Mouse (Mus musculus) lung, postnatal 10 days (tissue): Measurements from ENCODE around the gene Mipep.

ENCODE experiments used
- DNase-seq: peaks from one replicate; pipeline ENCODE4 v3.0.0; 2021

Mipep gene

DNA sequence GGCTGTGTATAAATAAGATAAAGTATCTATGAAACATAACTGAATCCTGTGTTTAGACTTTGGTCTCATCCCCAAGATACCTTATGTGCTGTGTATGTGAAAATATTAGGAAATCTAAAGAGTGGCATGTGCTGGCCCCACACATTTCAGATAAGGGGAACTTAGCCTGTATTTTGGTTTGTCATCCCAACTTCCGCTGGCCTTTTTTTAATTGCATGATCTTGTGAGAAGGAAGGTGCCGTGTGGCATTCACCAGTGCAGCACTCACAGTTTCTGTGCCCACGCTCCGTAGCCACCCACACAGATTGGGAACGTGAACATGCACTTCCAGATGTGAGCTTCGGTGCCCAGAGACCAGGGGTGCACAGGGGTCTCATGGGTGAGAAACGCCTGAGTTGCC is 26.7 kb upstream of the Mipep start:
- DNase-seq = no peak

DNA sequence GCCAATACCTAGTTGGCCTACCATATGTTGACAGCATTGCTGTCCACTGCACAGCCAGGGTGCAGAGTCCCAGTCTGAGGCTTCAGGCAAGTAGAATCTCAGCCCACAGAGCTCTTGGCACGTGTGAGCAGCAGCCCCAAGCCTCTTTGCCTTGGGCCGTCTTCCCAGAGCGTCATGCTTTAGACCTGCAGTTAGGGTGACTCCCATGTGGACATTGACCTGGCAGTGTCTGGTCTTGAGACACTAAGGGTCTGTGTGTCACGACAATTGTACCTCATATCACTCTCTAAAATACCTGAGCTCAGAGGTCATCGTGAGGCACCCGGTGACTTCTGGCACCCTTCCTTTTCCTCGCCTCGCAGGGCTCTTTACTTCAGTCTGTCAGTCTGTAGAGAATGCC is 25.3 kb upstream of the Mipep start:
- DNase-seq = no peak

DNA sequence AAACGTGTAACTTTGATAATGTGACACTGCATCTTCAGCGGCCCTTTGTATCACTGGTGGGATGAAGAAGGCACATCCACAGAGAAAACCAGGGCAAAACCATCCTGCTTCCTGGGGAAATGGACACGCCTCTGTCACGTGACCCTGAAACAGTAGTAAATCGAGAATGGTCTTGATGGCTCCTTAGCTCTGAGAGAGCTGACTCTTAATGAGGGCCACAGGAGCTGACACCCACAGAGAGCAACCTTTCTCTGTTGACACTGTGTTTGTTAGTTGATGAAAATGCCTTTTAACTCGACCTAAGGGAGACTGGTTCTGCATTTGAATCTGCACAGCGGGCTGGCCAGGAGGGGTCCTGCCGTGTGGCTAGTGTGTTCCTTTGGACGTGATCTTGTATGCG is 22.6 kb upstream of the Mipep start:
- DNase-seq = no peak

DNA sequence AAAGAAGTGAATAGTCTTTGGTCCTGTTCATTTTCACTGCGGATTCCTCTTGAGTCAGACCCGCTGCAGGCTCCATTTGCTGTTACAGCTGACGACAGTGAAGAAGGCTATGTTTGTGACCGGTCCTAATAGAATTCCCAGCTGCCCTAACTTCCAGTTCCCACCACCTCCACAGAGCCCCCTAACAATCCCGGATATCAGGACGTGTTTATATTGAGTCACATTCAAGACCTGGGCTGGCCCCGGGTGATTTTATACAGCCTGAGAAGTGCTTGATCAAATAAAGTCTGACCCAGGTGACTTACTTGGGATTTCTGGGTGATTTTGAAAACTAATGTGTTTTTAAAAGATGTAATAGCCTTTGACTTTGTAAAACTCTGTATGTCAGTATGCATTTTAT is 21.6 kb upstream of the Mipep start:
- DNase-seq = no peak

DNA sequence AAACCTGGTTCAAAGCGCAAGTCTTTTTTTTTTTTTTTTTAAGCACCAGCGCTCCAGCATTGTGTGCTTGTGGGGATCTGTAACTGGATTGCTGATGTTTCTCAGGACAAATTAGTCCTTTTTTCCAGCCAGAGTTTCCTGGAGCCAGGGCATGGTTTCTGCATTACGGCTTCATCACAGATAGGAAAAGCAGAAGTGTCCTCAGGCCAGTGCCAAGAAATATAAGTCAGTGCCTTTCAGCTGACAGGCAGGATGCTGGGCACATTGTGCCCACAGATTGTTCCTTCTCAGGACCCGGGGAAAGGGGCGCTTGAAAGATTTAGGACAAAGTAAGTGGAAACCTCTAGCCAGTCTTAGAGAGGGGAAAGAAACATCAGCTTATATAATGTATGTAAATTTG is 20.6 kb upstream of the Mipep start:
- no peak for DNase-seq

DNA sequence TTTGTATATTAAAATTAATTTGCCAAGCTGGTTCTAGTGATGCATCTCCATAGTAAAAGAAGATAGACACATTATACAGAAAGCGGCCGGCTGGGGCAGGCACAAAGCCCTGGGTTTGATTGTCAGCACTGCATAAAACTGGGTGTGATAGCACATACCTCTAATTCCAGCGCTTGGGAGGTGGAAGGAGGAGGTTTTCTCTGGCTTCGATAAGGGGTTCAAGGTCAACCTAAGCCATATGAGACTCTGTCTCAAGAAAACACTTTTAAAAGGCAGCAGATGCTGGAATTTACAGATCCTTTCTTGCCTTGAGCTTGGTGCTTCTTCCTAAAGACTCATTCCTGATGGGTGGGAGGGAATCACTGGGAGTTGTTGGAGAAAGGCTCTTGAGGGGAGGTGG is 19.8 kb upstream of the Mipep start:
- DNase-seq = no peak

DNA sequence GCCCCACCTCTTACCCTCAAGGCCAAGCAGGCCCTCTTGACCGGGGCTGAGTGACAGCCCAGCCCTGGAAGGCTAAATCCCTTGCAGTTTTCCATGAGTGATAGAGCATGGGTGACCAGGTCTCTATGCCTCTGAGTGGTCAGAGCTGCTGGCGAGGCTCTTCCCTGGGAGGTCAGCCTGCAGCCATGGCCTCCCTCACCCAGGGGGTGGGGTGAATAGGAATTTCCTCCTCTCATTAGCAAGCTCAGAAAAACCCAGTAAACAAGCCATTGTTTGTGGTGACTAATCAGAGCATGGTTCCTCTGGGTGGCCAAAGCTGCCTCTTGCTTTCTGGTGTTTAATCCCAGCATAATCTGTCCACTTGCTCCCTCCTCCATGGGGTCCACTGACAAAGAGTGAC is 19.3 kb upstream of the Mipep start:
- peak; percentile 63 for DNase-seq

DNA sequence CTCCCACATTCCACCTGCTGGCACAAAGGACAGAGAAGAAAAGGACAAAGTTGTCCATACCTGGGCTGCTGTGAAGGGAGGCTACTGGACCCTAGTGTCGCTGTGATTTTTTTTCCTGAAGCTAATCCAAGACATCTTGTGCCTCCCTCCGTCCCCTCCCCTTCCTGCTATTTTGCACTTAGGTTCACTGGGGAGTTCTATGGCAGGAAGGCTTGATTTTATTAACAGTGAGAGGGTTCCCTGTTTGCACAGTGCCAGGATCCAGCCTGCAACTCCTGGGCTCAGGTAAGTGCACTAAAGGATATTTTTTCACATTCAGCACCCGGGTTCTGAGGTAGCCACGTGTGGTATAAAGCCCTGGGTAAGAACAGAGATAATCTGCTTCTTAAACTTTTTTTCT is 16.5 kb upstream of the Mipep start, which contains the start of gene C1qtnf9:
Gene C1qtnf9 (plus strand): TSS at position 251 of the 400 bp plus-strand sequence.
- no peak for DNase-seq

DNA sequence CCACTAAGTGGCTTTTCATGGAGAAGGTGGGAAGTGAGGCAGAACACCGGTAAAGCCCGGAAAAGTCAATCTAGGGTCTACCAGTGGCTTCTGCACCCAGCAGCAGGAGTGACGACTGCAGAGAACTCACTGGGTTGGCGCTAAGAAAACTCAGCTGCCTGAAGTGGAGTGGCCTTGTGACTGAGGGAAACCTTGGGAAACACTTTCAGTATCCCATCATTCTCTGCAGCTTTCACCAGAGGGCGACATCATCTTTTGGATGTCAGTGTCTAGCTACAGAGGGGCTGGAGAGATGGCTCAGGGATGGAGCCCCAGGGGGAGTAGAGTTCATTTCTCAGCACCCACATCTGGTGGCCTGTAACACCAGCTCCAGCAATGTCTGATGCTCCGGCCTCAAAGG is 15.0 kb upstream of the Mipep start:
- DNase-seq = peak; percentile 45

DNA sequence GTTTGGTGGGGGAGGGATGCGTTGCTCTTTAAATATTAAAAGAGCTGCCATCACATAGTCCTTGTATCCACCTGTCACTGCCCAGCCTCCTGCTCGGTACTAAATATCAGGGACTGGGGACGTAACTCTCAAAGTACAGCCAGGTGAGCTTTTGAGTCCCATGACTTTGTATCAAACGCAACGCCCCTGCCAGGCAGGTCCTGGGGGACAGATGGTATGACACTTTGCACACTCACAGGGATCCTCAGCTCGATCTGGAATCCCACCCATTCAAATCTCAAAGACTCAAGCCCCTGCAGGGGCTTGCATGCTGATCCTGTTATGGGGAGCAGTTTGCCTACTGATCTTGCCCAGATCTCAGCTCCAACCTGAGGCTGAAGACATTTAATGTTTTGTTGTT is 13.8 kb upstream of the Mipep start:
- DNase-seq = no peak

DNA sequence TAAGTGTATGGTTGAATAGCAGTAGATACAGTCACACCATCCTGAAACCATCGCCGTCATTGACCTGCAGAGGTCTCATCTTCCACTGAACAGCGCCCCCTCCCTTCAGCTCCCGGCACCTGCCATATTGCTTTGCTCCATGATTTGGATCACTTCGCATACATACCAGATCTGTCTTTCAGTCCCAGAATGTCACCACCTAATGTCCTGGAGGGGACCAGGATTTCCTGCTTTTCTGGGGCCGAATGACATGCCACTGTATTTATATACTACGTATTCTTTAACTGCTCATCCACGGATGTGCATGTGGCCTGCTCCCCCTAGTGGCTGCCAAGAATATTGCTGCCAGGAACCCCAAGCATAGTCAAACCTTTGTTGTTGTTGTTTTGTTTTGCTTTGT is 13.3 kb upstream of the Mipep start:
- peak; percentile 84 for DNase-seq

DNA sequence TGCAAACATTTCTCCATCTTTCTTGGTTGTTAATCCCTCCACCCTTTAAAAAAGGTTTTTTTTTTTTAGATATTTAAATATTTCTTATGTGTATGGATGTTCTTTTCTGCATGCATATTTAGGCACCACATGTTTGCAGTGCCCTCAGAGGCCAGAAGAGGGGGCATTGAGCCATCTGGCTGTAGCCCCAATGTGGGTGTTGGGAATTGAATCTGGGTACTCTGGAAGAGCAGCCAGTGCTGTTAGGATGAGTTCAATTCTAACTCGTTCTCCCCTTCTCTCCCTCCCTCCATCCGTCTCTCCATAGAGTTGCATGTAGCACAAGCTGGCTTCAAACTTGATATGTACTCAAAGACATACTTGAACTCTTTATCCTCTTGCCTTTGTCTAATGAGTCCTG is 10.9 kb upstream of the Mipep start:
- DNase-seq = no peak

DNA sequence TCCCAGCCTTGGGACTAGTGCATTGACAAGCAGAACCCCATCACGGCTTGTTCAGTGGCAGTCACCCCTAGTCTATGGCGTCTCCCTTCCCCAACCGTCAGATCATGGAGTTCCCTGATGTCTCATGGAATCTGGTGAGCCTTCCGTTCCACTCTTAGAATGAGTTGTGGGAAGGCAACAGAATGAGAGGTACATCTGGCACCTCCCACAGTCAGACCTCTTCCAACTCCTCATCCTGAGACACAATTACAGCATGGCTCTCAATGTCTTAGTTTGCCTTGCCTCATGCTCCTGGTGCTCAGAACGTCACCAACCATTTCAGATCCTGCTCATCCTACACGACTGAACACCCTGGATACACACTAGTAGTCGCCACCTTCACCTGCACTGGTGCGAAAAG is 7.9 kb upstream of the Mipep start:
- no peak for DNase-seq

DNA sequence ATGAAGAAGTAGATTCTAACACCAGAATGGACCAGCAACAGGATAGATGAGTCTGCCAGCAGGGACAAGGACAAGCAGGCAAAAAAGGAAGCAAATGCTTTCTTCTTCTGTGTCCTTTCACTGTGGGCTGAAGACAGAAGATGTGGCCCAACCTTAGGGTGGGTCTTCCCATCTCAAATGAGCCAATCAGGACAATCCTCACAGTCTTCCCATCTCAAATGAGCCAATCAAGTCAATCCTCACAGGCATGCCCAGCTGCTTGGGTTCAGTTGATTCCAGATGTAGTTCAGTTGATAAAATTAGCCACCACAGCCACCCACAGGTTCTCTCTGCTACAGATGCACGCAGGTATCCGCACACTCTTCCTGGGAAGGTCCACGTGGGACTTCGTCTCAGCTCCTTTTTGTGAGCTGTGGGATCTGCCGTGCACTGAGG is 6.9 kb upstream of the Mipep start:
- no peak for DNase-seq

DNA sequence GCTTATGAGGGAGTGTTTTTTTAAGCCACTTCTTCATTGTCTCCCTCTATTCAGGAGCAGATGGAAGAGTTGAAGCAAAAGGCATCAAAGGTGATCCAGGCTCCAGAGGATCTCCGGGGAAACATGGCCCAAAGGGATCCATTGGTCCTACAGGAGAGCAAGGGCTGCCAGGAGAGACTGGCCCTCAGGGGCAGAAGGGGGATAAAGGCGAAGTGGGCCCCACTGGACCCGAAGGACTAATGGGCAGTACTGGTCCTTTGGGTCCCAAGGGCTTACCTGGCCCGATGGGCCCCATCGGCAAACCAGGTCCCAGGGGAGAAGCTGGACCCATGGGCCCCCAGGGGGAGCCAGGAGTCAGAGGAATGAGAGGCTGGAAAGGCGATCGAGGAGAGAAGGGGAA is 5.2 kb upstream of the Mipep start:
- no peak for DNase-seq

DNA sequence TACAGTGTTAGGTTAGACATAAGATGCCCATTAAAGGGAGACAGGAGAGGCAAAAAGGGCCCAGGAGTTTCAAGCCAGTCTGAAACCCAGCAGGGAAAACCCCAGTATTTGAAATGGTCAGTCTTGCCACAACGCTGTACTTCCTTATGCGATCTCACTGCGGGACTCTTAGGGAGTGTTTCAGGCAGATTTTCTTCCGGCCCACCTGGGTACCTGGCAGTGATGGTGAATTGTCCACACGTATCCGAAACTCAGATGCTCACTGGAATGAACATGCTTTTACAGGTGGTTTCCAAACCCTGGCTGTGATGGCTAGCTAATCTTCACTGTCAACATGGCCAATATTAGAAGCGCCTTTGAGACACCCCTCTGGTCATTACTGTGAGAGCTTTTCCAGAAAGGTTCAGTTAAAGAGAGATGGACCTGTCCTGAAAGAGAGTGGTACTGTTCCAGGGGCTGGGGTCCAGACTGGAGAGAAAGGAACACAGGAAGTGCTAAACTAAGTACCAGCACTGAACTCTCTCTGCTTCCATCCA is 2.2 kb upstream of the Mipep start:
- no peak for DNase-seq

DNA sequence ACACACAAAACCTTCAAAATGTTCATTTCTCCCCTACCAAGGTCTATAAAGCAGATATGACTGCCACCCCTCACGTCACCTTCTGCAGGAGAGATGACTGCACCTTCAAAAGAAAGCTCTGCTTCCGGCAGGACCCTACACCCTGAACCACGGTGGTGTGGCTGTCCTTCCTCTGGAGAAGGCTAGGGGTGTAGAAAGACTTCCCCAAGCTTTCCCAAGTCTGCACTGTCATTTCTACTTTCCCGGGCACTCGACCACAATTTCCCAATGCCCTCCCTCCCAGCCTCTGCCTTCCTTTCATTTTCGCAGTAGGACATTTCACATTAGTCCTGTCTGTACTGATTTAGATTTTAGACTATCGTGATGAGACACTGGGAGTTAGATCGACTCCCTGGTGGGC is 1.2 kb upstream of the Mipep start:
- no peak for DNase-seq

DNA sequence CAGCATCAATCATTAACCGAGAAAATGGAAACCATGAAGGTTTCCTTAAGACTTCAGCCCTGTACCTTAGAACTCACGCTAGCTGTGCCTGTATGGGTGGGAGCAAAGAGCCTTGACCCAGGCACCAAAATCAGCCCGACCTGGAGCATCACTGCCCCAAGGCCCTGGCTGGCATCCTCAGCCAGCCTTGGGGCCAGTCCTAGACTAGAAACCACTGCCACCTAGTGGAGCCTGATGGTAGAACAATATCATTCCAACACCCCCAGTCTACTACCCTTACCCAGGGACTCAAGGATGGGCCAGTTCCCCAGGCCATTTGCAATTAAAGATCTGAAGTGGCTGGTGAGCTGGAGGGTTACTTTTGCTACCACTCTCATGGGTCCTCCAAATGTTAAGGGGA is 5.7 kb downstream of the Mipep start:
- peak; percentile 72 for DNase-seq

DNA sequence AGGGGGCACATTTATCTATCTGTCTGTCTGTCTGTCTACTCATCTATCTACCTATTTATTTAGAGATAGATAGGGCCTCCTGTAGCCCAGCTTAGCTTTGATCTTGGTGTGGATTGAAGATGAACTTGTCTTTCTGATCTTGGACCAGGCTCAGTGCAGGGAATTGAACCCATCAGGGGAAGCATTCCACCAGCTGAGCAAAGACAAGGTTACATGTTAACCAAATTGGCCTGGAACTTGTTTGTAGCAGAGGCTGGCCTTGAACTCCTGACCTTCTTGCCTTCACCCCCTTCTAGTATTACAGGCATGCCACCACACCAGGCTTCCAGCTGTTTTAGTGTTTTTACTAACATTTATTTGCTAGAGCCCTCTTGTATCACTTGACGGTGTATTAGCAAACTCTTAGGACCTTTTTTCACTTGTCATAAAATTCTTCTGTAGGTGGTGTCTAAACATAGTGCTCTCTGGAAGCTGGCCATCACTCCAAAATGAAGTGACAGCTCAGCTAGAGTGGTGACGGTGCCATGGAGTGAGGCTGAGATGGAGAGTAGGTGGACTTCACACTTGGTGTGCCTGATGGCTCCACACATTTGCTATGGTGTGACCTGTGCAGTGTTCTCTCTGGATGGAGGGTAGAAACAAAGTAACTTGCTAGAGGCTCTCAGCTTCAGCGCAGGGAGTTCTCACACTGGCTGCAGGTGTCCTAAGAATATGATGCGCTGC is 12.4 kb downstream of the Mipep start:
- no peak for DNase-seq

DNA sequence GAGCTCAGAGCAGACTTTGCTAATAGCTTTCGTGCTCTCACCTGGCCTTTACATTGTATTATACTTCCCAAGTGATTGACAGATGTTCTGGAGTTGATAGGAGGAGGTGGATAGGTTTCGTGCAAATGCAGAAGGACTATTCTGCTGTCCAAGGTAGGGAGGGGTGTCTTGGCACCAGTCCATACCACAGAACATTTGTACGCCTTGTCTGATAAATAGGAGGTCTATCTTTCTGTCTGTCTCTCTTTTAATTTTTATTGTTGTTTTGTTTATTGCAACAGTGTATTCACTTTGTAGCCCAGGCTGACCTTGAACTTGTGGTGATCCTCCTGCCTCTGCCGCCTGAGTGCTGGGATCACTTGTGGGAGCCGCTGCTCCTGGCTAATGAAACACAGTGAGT is 13.2 kb downstream of the Mipep start:
- DNase-seq = no peak

DNA sequence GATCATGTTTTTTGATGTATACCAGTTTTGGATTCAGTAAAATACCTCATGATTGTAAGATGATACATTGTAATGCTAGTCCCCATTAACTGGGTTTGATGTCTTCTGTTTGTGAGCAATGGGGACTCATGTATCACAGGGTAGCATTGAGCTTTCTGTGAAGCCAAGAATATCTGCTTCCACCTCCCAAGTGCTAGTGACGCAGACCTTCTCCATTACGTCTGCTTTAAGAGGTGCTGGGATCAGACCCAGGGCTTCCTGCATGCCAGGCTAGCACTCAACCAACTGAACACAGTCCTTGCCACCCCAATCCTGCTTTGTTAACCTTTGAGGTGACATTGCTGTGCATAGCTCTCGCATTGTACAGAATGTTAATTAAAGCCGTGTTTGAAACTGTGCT is 14.3 kb downstream of the Mipep start:
- DNase-seq = no peak

DNA sequence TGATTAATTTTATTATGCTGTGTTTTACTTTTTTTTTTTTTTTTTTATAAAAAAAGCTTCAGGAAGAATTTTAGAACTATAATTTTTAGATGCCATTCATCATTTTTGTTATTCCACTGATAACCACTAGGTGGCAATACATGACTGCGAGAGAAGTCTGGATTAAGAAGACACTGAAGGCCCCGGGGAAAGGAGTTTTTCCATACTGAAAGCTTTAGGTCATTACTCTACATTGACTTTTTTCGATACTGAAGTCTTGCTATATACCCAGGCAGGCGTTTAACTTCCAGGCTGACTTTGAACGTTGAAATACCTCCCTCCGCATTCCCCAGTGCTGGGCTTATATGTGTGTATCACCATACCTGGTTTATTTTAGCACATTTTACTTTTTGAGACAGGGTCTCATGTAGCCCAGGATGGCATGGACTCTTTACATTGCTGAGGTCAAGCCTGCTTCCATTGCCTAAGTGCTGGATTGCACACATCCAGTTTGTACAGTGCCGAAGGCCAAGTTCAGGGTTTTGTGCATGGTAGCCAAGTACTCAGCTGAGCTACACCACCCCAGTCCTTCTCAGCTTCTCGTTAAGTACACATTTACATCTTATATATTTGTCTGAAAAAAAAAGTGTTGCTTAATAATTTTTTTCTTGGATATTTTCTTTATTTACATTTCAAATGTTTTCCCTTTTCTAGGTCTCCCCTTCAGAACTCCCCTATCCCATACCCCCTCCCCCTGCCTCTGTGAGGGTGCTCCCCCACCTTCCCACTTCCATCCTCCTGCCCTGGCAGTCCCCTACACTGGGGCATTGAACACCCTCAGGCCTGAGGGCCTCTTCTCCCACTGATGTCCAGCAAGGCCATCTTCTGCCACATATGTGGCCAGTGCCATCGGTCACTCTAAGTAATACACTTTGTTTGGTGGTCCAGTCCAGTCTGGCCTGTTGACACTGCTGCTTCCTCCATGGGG is 15.7 kb downstream of the Mipep start:
- DNase-seq = peak; percentile 57

DNA sequence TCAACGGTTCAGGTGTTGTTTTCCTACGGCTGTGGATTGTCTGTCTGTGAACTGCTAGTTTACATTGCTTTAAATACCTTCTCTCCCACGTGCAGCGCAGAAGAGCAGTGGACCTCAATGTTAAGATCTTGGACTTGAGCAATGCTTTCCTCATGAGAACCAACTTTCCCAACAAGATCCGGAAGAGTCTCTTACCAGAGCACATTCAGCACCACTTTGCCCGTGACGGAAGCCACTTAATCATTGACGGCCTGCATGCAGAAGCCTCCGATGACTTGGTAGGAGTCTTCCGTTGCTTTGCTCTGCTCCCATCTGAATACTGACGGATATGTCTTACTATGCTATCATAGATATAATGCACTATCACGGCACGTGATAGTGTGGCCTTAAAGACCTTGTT is 17.7 kb downstream of the Mipep start:
- DNase-seq = no peak

DNA sequence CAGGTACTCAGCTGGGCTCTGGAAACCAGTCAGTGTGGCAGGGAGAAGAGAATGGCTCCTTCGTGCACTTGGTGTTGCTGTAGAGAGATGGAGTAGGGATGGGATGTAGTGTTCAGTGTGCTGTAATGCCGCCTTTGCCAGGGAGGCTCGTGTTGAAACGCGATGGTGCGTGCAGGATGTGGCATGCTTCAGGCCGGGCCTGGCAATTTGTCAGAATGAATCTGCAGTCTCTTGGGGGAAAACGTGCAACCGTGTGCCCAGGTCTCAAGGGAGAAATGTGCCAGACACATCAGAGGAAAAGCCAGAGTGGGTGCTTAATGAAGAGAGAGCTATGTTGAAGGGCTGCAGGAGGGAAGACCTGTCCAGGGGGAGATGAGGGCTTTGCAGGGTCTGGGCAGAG is 20.6 kb downstream of the Mipep start:
- no peak for DNase-seq
